Mouse (Mus musculus) liver, postnatal 0 days (tissue): Measurements from ENCODE around the gene Cmtm4.

Experiments used
- CTCF ChIP-seq: sonication (generic); IDR thresholded peaks from 2 replicates; pipeline ENCODE4 v1.5.1; 2016; ENCODE audit warnings: antibody characterized with exemption, low read depth
- EP300 ChIP-seq: IDR thresholded peaks from 2 replicates; pipeline ENCODE4 v1.6.1; 2016; ENCODE audit warnings: antibody characterized with exemption, low read depth, mild to moderate bottlenecking

GRCm38 (mm10) chr8:104414204-104414603 lies 18.6 kb upstream of the Cmtm4 start:
- TF ChIP-seq CTCF, result no peak
- TF ChIP-seq EP300, result no peak
